Mouse (Mus musculus) myocyte (in vitro differentiated cells): ENCODE results near the gene Ube2e1.

Experiments used
- E2F4 ChIP-seq: IDR thresholded peaks from one replicate; pipeline ENCODE4 v1.6.1; 2011; ENCODE audit warnings: mild to moderate bottlenecking, control low read depth, moderate library complexity; ENCODE audit not compliant: insufficient read depth
- MAX ChIP-seq: IDR thresholded peaks from one replicate; pipeline ENCODE4 v1.6.1; 2011; ENCODE audit warnings: low read depth, mild to moderate bottlenecking, control low read depth
- MYOG ChIP-seq, 3 experiments: IDR thresholded peaks; one replicate each; pipeline ENCODE4 v1.6.1; 2011; ENCODE audit warnings: control low read depth in 2 of 3, low read depth in 2 of 3, mild to moderate bottlenecking in 2 of 3; ENCODE audit not compliant: insufficient read length in 2 of 3, control insufficient read depth in 1 of 3, insufficient read depth in 1 of 3
- POLR2A ChIP-seq: IDR thresholded peaks from one replicate; pipeline ENCODE4 v1.6.1; 2011; ENCODE audit warnings: low read depth, mild to moderate bottlenecking, control low read depth, moderate library complexity; ENCODE audit not compliant: insufficient read length
- POLR2AphosphoS2 ChIP-seq: IDR thresholded peaks from one replicate; pipeline ENCODE4 v1.6.1; 2011; ENCODE audit warnings: low read depth, control low read depth; ENCODE audit not compliant: insufficient read length
- SRF ChIP-seq: IDR thresholded peaks from one replicate; pipeline ENCODE4 v1.6.1; 2011; ENCODE audit warnings: low read depth; ENCODE audit not compliant: control insufficient read depth, insufficient read length
- TCF12 ChIP-seq: IDR thresholded peaks from one replicate; pipeline ENCODE4 v1.6.1; 2011; ENCODE audit warnings: mild to moderate bottlenecking, control low read depth; ENCODE audit not compliant: poor library complexity, insufficient read depth, severe bottlenecking
- USF1 ChIP-seq: IDR thresholded peaks from one replicate; pipeline ENCODE4 v1.6.1; 2011; ENCODE audit warnings: low read depth, mild to moderate bottlenecking, control low read depth, moderate library complexity

- TF ChIP-seq POLR2A (peak; percentile 71), E2F4 (no peak), SRF (no peak), TCF12 (no peak), MAX (peak; percentile 62), POLR2AphosphoS2 (peak; percentile 87), USF1 (no peak), MYOG (IDR thresholded peaks at IDR 0.05; ENCODE audit: control insufficient read depth in 1 of 3, insufficient read depth in 1 of 3, insufficient read length in 2 of 3, low read depth in 2 of 3) (no peak)
Observed at GRCm38 (mm10) chr14:18238131-18238749, 93.4 kb downstream of the Ube2e1 start.
